Mouse (Mus musculus) heart, postnatal 0 days (tissue): ENCODE results near the gene Slc12a5.

Experiments used
- CTCF ChIP-seq: IDR thresholded peaks from 2 replicates; pipeline ENCODE4 v1.5.1; 2016; ENCODE audit warnings: antibody characterized with exemption, control low read depth, low read depth
- EP300 ChIP-seq: IDR thresholded peaks from 2 replicates; pipeline ENCODE4 v1.6.1; 2016; ENCODE audit warnings: antibody characterized with exemption, low read depth

DNA sequence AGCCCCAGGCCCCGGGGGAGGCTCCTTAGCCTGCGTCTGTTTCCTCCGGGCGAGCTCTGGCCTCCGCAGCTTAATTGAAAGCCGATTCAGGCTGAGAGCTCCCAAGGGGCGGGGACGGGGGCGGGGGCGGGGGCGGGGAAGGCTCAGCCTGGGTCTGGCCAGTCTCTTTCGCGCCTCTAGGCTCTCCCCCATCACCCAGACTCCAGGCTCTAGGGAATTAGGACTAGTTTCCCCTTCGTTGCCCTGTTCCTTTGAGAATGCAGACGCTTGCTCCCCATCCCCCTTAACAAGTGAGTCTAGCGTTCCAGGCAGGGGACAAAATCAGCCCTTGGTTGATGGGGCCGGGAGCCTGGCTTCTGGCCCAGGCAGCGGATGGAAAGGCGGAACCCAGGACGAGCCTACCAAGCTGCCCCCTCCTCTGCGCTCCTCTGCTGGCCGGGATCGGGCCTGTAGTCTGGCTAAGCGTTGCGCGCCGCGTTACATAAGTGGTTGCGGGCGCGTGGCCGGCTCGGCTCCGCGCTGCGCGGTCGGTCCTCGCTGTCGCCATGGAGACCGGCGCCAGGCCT is 10.1 kb downstream of the Slc12a5 start:
- TF ChIP-seq CTCF (no peak), EP300 (no peak)
